ENCODE assay signal across 26 mouse cellular contexts in genomic region chr6:129547277-129547676, GRCm38 (mm10). TPM values are rescaled to one million over a fixed set of nuclear protein-coding genes. Genes with fewer than 3 reads are reported as not detected.
"Had no signal": no experiment of that assay in that cellular context is flagged by ENCODE, and none has a peak within 500 bp of the region (broad histone marks: within the 10 kb centered on the region; RNA-seq: fewer than 3 reads in every experiment).

No protein-coding gene starts in this region.

- ATAC-seq: midbrain, embryonic 16.5 days had no signal

- H3K9ac ChIP-seq: liver, embryonic 15.5 days; lung, embryonic 14.5 days; midbrain, embryonic 12.5 days; neural tube, embryonic 12.5 days; stomach, embryonic 15.5 days had no signal

- DNase-seq: lung, adult 18-20 months; lung, embryonic 14.5 days; lung, postnatal 10 days; lung, postnatal 4 days; midbrain, embryonic 14.5 days; right cerebral cortex, postnatal 25 days; right cerebral cortex, postnatal 4 days; spleen, adult 18-20 months; thymus, adult 2 months; thymus, postnatal 25 days; thymus, postnatal 4 days had no signal

- H3K9me3 ChIP-seq: liver, embryonic 15.5 days; midbrain, embryonic 10.5 days; midbrain, embryonic 12.5 days; neural tube, embryonic 12.5 days; stomach, embryonic 15.5 days had no signal

- H3K27ac ChIP-seq: liver, embryonic 15.5 days; midbrain, embryonic 10.5 days; midbrain, embryonic 12.5 days; neural tube, embryonic 12.5 days; stomach, embryonic 15.5 days; stomach, postnatal 0 days had no signal

- H3K4me2 ChIP-seq: liver, embryonic 15.5 days; lung, embryonic 14.5 days; midbrain, embryonic 12.5 days; neural tube, embryonic 12.5 days; stomach, embryonic 15.5 days had no signal

- H3K4me3 ChIP-seq: liver, embryonic 15.5 days; midbrain, embryonic 10.5 days; midbrain, embryonic 12.5 days; neural tube, embryonic 12.5 days; stomach, embryonic 15.5 days had no signal

- H3K36me3 ChIP-seq: midbrain, embryonic 10.5 days; midbrain, embryonic 12.5 days; neural tube, embryonic 12.5 days; stomach, embryonic 15.5 days had no signal

- H3K27me3 ChIP-seq: liver, embryonic 15.5 days; midbrain, embryonic 12.5 days; neural tube, embryonic 12.5 days; stomach, embryonic 15.5 days had no signal

- H3K4me1 ChIP-seq: midbrain, embryonic 10.5 days; midbrain, embryonic 12.5 days; neural tube, embryonic 12.5 days; stomach, embryonic 15.5 days had no signal

RNA-seq across cellular contexts. Expression of gene Klre1, which starts 30.4 kb away (rescaled TPM):
- polyA plus RNA-seq: lung, embryonic 14.5 days; lung, embryonic 16.5 days; midbrain, embryonic 10.5 days; midbrain, embryonic 12.5 days; midbrain, embryonic 16.5 days; neural tube, embryonic 12.5 days; neural tube, embryonic 14.5 days; stomach, embryonic 15.5 days; stomach, postnatal 0 days had no signal

RNA-seq across cellular contexts. Expression of gene Tmem52b, which starts 34.9 kb away (rescaled TPM):
- total RNA-seq: megakaryocyte, adult 5-6 weeks; megakaryocyte-erythroid progenitor cell, adult 5-6 weeks; neutrophil, adult 5-6 weeks had no signal
- polyA plus RNA-seq: midbrain, embryonic 10.5 days; midbrain, embryonic 12.5 days; midbrain, embryonic 14.5 days; midbrain, embryonic 16.5 days; neural tube, embryonic 12.5 days; neural tube, embryonic 14.5 days; small intestine, adult 2 months; stomach, embryonic 15.5 days; testis, adult 2 months; thymus, adult 2 months; urinary bladder, adult 2 months had no signal

RNA-seq across cellular contexts. Expression of gene Olr1, which starts 40.3 kb away (rescaled TPM):
- polyA plus RNA-seq: midbrain, embryonic 14.5 days; midbrain, embryonic 16.5 days; neural tube, embryonic 14.5 days; small intestine, adult 2 months had no signal

RNA-seq across cellular contexts. Expression of gene Klrd1, which starts 44.3 kb away (rescaled TPM):
- polyA plus RNA-seq: lung, embryonic 14.5 days; midbrain, embryonic 14.5 days; midbrain, embryonic 16.5 days; neural tube, embryonic 12.5 days; neural tube, embryonic 14.5 days; testis, adult 2 months had no signal
